Mouse (Mus musculus): Measurements from ENCODE around the gene Flywch2.

DNA sequence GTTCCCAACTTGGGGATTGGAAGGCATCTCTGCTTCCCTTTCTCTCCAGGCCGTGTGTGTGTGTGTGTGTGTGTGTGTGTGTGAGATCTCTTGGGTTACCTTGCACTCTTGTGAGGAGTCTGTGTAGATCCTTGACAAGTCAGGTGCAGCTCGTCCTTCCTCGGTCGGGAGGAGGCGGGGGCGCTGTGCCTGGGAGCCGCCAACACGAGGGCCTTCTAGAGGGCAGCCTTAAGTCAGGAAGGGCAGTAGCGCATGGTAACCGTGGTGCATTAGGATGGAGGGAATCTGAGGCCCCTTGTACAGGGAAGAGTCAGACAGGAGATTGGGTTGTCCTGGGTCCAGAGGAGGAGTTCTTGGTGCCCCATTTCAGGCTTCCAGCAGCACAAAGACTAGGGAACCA lies 9.7 kb downstream of the Flywch2 start:
- no peak for TF ChIP-seq CTCF (IDR thresholded peaks at IDR 0.05; ENCODE audit: low read depth)
- TF ChIP-seq EP300 (IDR thresholded peaks at IDR 0.05; ENCODE audit: low read depth), result no peak

All from liver, postnatal 0 days (tissue).